Mouse (Mus musculus): Measurements from ENCODE around the gene Dnajc24. TPM values are rescaled to one million over a fixed set of nuclear protein-coding genes. Genes with fewer than 3 reads are reported as not detected.
A peak's percentile ranks its signal among the peaks of the same experiment; 100 is the strongest.

Dnajc24 gene
- total RNA-seq (2022) = 10 to 100 TPM; 15.3 to 26.3 (median 23.1) TPM

- peak; percentile 85 to 92 for DNase-seq (ENCODE audit: low spot score in 2 of 2)
Observed at GRCm38 (mm10) chr2:106002835-106003739, at the start of gene Dnajc24. Gene Dnajc24 (minus strand): TSS chr2:106003549.

GRCm38 (mm10) chr2:106046686-106047085 lies 43.3 kb upstream of the Dnajc24 start:
- DNase-seq (ENCODE audit: low spot score in 2 of 2) = no peak

DNA sequence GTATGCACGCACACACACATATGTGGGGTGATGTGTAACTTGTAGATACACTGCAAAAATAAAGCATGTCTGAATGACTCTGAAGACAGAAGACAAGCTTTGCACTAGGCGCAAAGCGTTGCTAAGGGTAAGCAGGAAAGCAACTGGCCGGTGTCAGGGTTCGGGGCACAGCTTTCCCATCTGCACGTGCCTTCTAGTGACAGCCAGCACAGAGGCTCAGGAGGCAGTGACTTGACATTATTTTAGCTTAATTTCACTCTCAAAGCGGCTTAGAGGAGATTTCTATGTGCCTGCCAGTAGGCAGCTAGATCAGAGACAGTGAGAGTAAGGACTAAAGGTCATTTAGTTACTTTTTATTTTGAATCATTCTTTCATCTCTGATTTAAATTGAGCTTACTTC lies 39.1 kb upstream of the Dnajc24 start:
- no peak for DNase-seq (ENCODE audit: low spot score in 2 of 2)

- no peak for DNase-seq (ENCODE audit: low spot score in 2 of 2)
Observed at GRCm38 (mm10) chr2:106041961-106042360, 38.6 kb upstream of the Dnajc24 start.

- DNase-seq (ENCODE audit: low spot score in 2 of 2) = peak; percentile 3 to 26
Observed at GRCm38 (mm10) chr2:106038286-106038685, 34.9 kb upstream of the Dnajc24 start.

- DNase-seq (ENCODE audit: low spot score in 2 of 2) = no peak
Observed at GRCm38 (mm10) chr2:106024895-106025294, 21.5 kb upstream of the Dnajc24 start.

DNA sequence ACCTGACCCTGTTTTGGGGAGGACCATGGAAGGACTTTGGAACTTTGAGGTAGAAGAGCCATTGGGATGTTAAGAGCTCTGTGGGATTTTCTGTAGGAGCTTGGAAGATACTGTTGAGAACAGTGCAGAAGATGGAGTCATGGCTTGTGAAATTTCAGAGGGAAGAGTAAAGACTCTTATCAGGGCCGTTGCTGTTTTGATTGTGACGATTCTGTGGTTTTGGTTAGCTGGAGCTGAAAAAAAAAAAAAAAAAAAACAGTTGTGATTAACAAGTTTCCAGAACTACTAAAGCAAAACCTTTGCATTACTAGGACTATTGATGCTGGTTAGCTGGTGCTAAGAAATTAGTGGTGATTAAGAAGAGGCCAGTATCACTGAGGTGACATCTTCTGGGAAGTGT lies 5.1 kb upstream of the Dnajc24 start:
- no peak for DNase-seq (ENCODE audit: low spot score in 2 of 2)

DNA sequence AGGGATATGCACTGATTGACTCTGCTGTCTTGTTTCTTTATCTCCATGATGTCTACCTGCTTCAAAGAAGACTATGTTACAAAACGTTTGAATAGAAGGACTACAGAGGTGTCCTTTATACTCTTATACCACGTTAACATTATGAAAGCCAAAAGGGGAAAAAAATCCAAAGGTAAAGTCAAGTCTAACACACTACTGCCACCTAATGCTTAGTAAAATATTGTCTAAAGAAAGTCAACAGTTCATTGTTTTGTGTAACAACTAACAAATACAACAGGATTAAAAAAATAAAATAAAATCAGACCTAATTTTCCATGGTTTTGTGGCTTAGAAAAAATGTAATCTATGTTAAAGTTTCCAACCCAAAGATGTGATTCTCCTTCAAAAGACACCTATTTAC lies 15.3 kb downstream of the Dnajc24 start:
- no peak for DNase-seq (ENCODE audit: low spot score in 2 of 2)

DNA sequence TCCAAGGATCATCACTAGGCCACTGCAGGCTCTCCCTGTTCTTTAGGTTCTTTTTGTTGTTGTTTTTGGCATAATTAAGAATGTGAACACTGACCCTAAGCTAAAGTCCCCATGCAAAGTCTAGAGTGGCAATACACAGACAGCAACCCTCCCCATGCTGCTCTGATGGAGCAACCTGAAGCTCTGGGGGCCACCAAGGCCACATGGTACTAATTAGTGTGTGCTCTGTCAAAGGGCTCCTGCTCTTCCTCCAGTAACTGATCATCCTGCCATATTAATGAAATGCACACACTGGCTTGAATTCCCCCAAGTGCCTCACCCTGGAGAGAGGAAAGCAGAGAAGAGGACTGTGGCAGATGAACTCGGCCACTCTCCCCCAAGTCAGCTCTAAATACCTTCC lies 16.2 kb downstream of the Dnajc24 start:
- DNase-seq (ENCODE audit: low spot score in 2 of 2) = no peak

GRCm38 (mm10) chr2:105985206-105985605 lies 18.1 kb downstream of the Dnajc24 start:
- no peak for DNase-seq (ENCODE audit: low spot score in 2 of 2)

DNA sequence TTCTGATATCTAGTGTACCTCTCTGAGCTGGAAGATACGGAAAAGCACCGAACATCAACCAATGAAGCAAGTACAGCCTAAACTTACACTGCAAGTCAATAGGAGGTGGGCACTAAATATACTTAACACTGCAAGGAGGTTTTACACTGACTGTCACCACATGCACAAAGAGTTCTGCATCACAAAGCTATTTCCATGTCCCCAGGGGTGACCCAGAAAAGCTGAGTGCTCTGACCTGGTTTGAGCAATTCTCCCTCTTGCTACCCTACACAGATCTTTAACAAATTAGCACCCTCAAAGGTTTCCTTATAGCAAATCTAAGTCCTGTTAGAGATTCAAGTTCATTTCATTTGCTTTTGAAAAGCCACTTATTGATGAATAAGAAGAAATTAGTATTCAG lies 25.3 kb downstream of the Dnajc24 start:
- no peak for DNase-seq (ENCODE audit: low spot score in 2 of 2)

DNA sequence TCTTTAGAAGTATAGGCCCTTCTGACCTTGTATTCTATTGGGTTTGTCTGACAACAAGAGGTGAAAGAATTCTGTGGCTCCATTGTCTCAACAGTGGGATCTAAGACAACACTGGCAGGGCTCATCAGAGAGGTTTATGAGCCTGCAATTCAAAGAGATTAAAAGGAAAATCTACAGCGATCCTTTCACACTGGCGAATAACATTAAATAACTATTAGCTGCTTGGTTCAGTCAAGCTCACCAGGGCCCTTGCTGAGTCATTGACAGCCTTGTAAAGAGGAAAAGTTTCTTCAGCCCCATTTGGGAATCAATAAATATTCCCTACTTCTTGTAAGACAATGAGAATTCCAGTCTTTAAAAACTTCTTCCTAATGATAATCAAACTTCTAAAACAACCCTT lies 29.4 kb downstream of the Dnajc24 start:
- DNase-seq (ENCODE audit: low spot score in 2 of 2) = no peak

- DNase-seq (ENCODE audit: low spot score in 2 of 2) = no peak
Observed at GRCm38 (mm10) chr2:105963447-105963846, 39.9 kb downstream of the Dnajc24 start.

DNA sequence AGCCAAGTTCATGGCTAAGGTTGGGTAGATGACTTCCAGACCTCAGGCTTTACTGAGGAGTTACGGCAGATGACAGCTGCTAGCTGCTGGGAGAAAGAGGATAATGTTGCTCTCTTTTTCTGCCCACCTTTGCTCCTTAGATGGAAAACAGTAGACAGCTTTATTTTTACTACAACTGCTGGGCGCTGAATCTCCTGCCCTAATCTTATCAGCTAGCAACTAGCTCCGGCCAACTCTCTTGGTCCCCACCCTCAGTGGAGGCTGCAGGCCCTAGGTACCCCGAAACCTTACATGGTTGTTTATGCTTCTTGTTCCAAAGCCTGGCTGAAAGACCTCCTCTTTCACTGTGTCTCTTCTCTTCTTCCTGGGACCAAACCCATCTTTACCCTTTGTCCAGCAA lies 49.5 kb downstream of the Dnajc24 start:
- DNase-seq (ENCODE audit: low spot score in 2 of 2) = no peak

DNA sequence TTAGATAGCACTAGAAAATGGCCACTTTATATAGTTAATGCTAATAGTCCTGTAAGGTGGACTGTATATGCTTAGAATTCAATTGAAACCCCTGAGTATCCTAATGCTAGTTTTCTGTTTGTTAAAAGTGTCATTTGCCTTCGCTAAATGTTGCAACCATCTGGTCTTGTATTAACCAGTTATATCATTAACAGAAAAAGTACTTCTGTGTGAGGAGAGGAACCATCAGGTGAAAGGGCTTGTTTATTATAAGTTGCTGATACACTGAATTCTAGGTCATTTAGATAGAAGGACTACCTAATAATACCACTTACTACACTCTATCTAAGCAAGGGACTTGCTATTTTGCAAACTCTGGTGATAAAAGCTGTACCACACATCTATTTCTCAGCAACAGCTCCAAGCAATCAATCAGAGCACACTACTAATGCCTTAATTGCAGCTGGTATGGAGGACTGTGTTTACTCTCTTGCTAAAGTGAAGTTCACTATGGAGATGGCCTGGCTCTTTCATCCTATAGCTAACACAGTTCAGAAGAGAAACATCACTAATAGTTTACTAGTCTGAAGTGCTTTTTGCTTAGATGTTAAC lies 51.9 kb downstream of the Dnajc24 start:
- DNase-seq (ENCODE audit: low spot score in 2 of 2) = no peak

GRCm38 (mm10) chr2:105950131-105950530 lies 53.2 kb downstream of the Dnajc24 start:
- no peak for DNase-seq (ENCODE audit: low spot score in 2 of 2)

DNA sequence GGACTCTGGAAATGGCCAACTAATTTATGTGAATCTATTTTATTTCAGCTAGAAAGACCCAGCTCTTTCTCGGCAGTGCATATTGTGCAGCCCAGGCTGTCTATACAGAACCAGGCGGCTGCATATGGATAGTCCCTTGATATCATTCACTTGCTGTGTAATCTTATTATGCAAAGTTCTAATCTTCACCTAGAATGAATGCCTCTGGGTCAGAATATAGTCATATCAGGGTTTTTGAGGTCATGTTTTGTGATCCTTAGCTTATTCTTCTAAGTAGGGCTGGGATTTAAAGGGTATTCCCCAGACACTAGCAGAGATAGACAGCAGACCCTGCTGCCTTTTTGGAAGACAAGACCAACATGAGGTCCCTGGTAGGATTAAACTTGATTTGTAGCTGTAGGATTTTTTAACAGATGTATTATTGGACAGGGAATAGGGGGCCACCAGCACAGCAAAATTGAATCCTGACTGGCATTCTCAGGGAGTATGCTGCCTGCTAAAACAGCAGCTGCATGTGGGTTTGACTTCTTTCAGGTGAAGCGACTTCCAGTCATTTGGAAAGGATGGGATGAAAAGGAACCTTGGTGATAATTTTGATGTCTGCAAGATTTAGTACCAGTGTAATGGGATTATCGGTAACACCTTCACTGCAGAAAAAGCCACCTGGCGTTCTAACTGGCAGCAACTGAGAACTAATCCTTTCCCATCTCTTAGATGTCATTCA lies 85.6 kb downstream of the Dnajc24 start:
- DNase-seq (ENCODE audit: low spot score in 2 of 2) = no peak

Small RNAs within 50 kb of the gene (microRNA-seq; reads per million reads assigned to microRNA genes)
- 0 reads per million in 2 experiments for gene Gm22002

Other genes starting within 250 kb of the Dnajc24 start
- 10 to 100 TPM; 17.3 to 28.9 (median 20.5) TPM for gene Elp4, start 99.0 kb downstream of the Dnajc24 start, total RNA-seq (2022)
- 10 to 100 TPM; 24.5 to 30.9 (median 27.4) TPM for gene Immp1l, start 98.9 kb downstream of the Dnajc24 start, total RNA-seq (2022)